Mouse (Mus musculus): ENCODE measurements around the gene Flrt1. TPM values are rescaled to one million over a fixed set of nuclear protein-coding genes. Genes with fewer than 3 reads are reported as not detected.

Gene Flrt1
- polyA plus RNA-seq, 1 experiment from 2014 or later = 9.5 TPM

GRCm38 (mm10) chr19:7073997-7074781 lies 31.3 kb downstream of the Flrt1 start:
- Histone ChIP-seq H3K36me3 (ENCODE audit: control insufficient read depth, insufficient read depth, low read length) (no peaks in the 10 kb centered on the region), H3K9me3 (replicated peaks; ENCODE audit: control insufficient read depth, low read length) (no peaks in the 10 kb centered on the region), H3K27me3 (replicated peaks; ENCODE audit: control insufficient read depth, insufficient read depth, low read length) (no peaks in the 10 kb centered on the region), H3K27ac (ENCODE audit: low read depth, low read length) (0 out of 2 replicates have a peak overlapping the region, but pooled peaks have one; percentile 11), H3K4me2 (ENCODE audit: low read length) (no peak overlapping the region), H3K9ac (ENCODE audit: low read length) (0 out of 2 replicates have a peak overlapping the region, but pooled peaks have one; percentile 26), H3K4me1 (ENCODE audit: control insufficient read depth, insufficient read depth, low read length) (peaks cover 32% of the 10 kb centered on the region), H3K4me3 (ENCODE audit: low read depth, low read length) (no peak overlapping the region)
- ATAC-seq (no peak), DNase-seq (ENCODE audit: low spot score) (no peak)
- WGBS = 31% methylated on average over 12 of the region's 12 CpGs

- 59% methylated on average over 6 of the region's 6 CpGs for WGBS
- H3K36me3 ChIP-seq (ENCODE audit: control insufficient read depth, insufficient read depth, low read length) = no peaks in the 10 kb centered on the region
- no peak overlapping the region for H3K4me3 ChIP-seq (ENCODE audit: low read depth, low read length)
Observed at GRCm38 (mm10) chr19:7072221-7072620, 33.3 kb downstream of the Flrt1 start.

GRCm38 (mm10) chr19:7070775-7071174 lies 34.8 kb downstream of the Flrt1 start:
- DNase-seq (ENCODE audit: low spot score) (no peak), ATAC-seq (no peak)
- Histone ChIP-seq H3K4me3 (ENCODE audit: low read depth, low read length) (no peak overlapping the region), H3K4me1 (ENCODE audit: control insufficient read depth, insufficient read depth, low read length) (peaks cover 59% of the 10 kb centered on the region), H3K4me2 (ENCODE audit: low read length) (peak overlapping the region; percentile 33; the same call in 1 of the 2 replicates), H3K36me3 (ENCODE audit: control insufficient read depth, insufficient read depth, low read length) (no peaks in the 10 kb centered on the region), H3K27ac (ENCODE audit: low read depth, low read length) (no peak overlapping the region; the same call in 1 of the 2 replicates), H3K9ac (ENCODE audit: low read length) (no peak overlapping the region; the same call in 1 of the 2 replicates), H3K27me3 (replicated peaks; ENCODE audit: control insufficient read depth, insufficient read depth, low read length) (no peaks in the 10 kb centered on the region), H3K9me3 (replicated peaks; ENCODE audit: control insufficient read depth, low read length) (no peaks in the 10 kb centered on the region)
- WGBS = 22% methylated on average over 4 of the region's 4 CpGs

More at GRCm38 (mm10) chr19:7072221-7072620, 33.3 kb downstream of the Flrt1 start:
- no peak for DNase-seq (ENCODE audit: low spot score)
- no peaks in the 10 kb centered on the region for H3K27me3 ChIP-seq (replicated peaks; ENCODE audit: control insufficient read depth, insufficient read depth, low read length)
- H3K27ac ChIP-seq (ENCODE audit: low read depth, low read length) = no peak overlapping the region
- no peak overlapping the region for H3K4me2 ChIP-seq (ENCODE audit: low read length)
- ATAC-seq = no peak
- H3K9ac ChIP-seq (ENCODE audit: low read length) = no peak overlapping the region
- H3K4me1 ChIP-seq (ENCODE audit: control insufficient read depth, insufficient read depth, low read length) = peaks cover 45% of the 10 kb centered on the region
- no peaks in the 10 kb centered on the region for H3K9me3 ChIP-seq (replicated peaks; ENCODE audit: control insufficient read depth, low read length)

- Histone ChIP-seq H3K9ac (ENCODE audit: low read length) (peak overlapping the region; percentile 50), H3K9me3 (replicated peaks; ENCODE audit: control insufficient read depth, low read length) (no peaks in the 10 kb centered on the region), H3K27me3 (replicated peaks; ENCODE audit: control insufficient read depth, insufficient read depth, low read length) (no peaks in the 10 kb centered on the region), H3K4me1 (ENCODE audit: control insufficient read depth, insufficient read depth, low read length) (peaks cover 60% of the 10 kb centered on the region), H3K4me2 (ENCODE audit: low read length) (peak overlapping the region; percentile 33), H3K27ac (ENCODE audit: low read depth, low read length) (peak overlapping the region; percentile 71), H3K4me3 (ENCODE audit: low read depth, low read length) (no peak overlapping the region), H3K36me3 (ENCODE audit: control insufficient read depth, insufficient read depth, low read length) (no peaks in the 10 kb centered on the region)
- ATAC-seq (peak; percentile 7; the same call in 1 of the 2 replicates), DNase-seq (ENCODE audit: low spot score) (no peak)
- WGBS = 3% methylated on average over 33 of the region's 35 CpGs
Observed at GRCm38 (mm10) chr19:7069781-7070763, 35.5 kb downstream of the Flrt1 start.

- peak; percentile 1; the same call in 1 of the 2 replicates for ATAC-seq
- peak overlapping the region; percentile 50 for H3K9ac ChIP-seq (ENCODE audit: low read length)
- 31% methylated on average over 11 of the region's 11 CpGs for whole genome bisulfite sequencing
Observed at GRCm38 (mm10) chr19:7068661-7069531, 36.6 kb downstream of the Flrt1 start.

GRCm38 (mm10) chr19:7068136-7068535 lies 37.4 kb downstream of the Flrt1 start:
- Histone ChIP-seq H3K27ac (ENCODE audit: low read depth, low read length) (peak overlapping the region; percentile 71; the same call in 1 of the 2 replicates), H3K4me3 (ENCODE audit: low read depth, low read length) (no peak overlapping the region), H3K9ac (ENCODE audit: low read length) (peak overlapping the region; percentile 50; the same call in 1 of the 2 replicates)

More at GRCm38 (mm10) chr19:7068661-7069531, 36.6 kb downstream of the Flrt1 start:
- Histone ChIP-seq H3K4me2 (ENCODE audit: low read length) (peak overlapping the region; percentile 12; the same call in 1 of the 2 replicates), H3K27me3 (replicated peaks; ENCODE audit: control insufficient read depth, insufficient read depth, low read length) (no peaks in the 10 kb centered on the region), H3K9me3 (replicated peaks; ENCODE audit: control insufficient read depth, low read length) (no peaks in the 10 kb centered on the region), H3K4me1 (ENCODE audit: control insufficient read depth, insufficient read depth, low read length) (peaks cover 55% of the 10 kb centered on the region), H3K4me3 (ENCODE audit: low read depth, low read length) (no peak overlapping the region), H3K27ac (ENCODE audit: low read depth, low read length) (peak overlapping the region; percentile 71; the same call in 1 of the 2 replicates), H3K36me3 (ENCODE audit: control insufficient read depth, insufficient read depth, low read length) (no peaks in the 10 kb centered on the region)
- peak; percentile 57 for DNase-seq (ENCODE audit: low spot score)

GRCm38 (mm10) chr19:7067344-7068050 lies 38.0 kb downstream of the Flrt1 start:
- Histone ChIP-seq H3K27ac (ENCODE audit: low read depth, low read length) (no peak overlapping the region), H3K36me3 (ENCODE audit: control insufficient read depth, insufficient read depth, low read length) (no peaks in the 10 kb centered on the region), H3K4me2 (ENCODE audit: low read length) (no peak overlapping the region), H3K4me1 (ENCODE audit: control insufficient read depth, insufficient read depth, low read length) (peaks cover 50% of the 10 kb centered on the region), H3K9ac (ENCODE audit: low read length) (no peak overlapping the region), H3K9me3 (replicated peaks; ENCODE audit: control insufficient read depth, low read length) (no peaks in the 10 kb centered on the region), H3K4me3 (ENCODE audit: low read depth, low read length) (no peak overlapping the region), H3K27me3 (replicated peaks; ENCODE audit: control insufficient read depth, insufficient read depth, low read length) (no peaks in the 10 kb centered on the region)
- DNase-seq (ENCODE audit: low spot score) (no peak), ATAC-seq (peak; percentile 8; the same call in 1 of the 2 replicates)
- WGBS = 51% methylated on average over 20 of the region's 20 CpGs

More at GRCm38 (mm10) chr19:7068136-7068535, 37.4 kb downstream of the Flrt1 start:
- H3K4me1 ChIP-seq (ENCODE audit: control insufficient read depth, insufficient read depth, low read length) = peaks cover 55% of the 10 kb centered on the region
- H3K9me3 ChIP-seq (replicated peaks; ENCODE audit: control insufficient read depth, low read length) = no peaks in the 10 kb centered on the region
- peak; percentile 93 for DNase-seq (ENCODE audit: low spot score)
- H3K4me2 ChIP-seq (ENCODE audit: low read length) = peak overlapping the region; percentile 12; the same call in 1 of the 2 replicates
- no peaks in the 10 kb centered on the region for H3K36me3 ChIP-seq (ENCODE audit: control insufficient read depth, insufficient read depth, low read length)
- WGBS = under 1% methylated on average over 14 of the region's 14 CpGs
- no peaks in the 10 kb centered on the region for H3K27me3 ChIP-seq (replicated peaks; ENCODE audit: control insufficient read depth, insufficient read depth, low read length)
- peak; percentile 71 for ATAC-seq

Measured in forebrain, embryonic 14.5 days (tissue).